Mouse (Mus musculus) hindbrain, embryonic 14.5 days (tissue): ENCODE measurements at regions not wholly inside any gene's neighbourhood (a gene's known extent, or its start where the extent isn't known, plus 50 kb on each side); places are given as distances from the start of the nearest gene placed in this dataset.

ENCODE experiments used
- ATAC-seq: fragments of 200-750 bp; cut with Nextera tagmentation; 2 replicates; pipeline ENCODE4 v1.8.0; 2017; ENCODE audit warnings: moderate number of reproducible peaks, mild to moderate bottlenecking, moderate TSS enrichment, moderate library complexity; ENCODE audit not compliant: low FRiP score
- DNase-seq: peaks from one replicate; pipeline ENCODE4 v3.0.0-alpha.2; 2015; ENCODE audit warnings: low spot score
- H3K27ac ChIP-seq: fragments of 300-500 bp; sonication (generic); 2 replicates; pipeline ENCODE4 v1.5.1; 2014; ENCODE audit warnings: mild to moderate bottlenecking, moderate library complexity
- H3K27me3 ChIP-seq: fragments of 300-500 bp; sonication (generic); 2 replicates; pipeline ENCODE4 v1.6.1; 2014; ENCODE audit warnings: mild to moderate bottlenecking, low read length, mixed read lengths; ENCODE audit not compliant: control insufficient read depth, insufficient read depth
- H3K36me3 ChIP-seq: fragments of 300-500 bp; sonication (generic); replicated peaks from 2 replicates; pipeline ENCODE4 v1.6.1; 2014; ENCODE audit not compliant: control insufficient read depth, insufficient read depth
- H3K4me1 ChIP-seq: fragments of 300-500 bp; sonication (generic); replicated peaks from 2 replicates; pipeline ENCODE4 v1.6.1; 2014; ENCODE audit warnings: antibody characterized with exemption, low read length, mixed read lengths; ENCODE audit not compliant: control insufficient read depth, insufficient read depth
- H3K4me2 ChIP-seq: fragments of 300-500 bp; sonication (generic); replicated peaks from 2 replicates; pipeline ENCODE4 v1.6.1; 2014; ENCODE audit warnings: mild to moderate bottlenecking, moderate library complexity
- H3K4me3 ChIP-seq: fragments of 300-500 bp; sonication (generic); replicated peaks from 2 replicates; pipeline ENCODE4 v1.5.1; 2014; ENCODE audit warnings: mild to moderate bottlenecking, low read length
- H3K9ac ChIP-seq: fragments of 300-500 bp; sonication (generic); 2 replicates; pipeline ENCODE4 v1.6.1; 2014
- H3K9me3 ChIP-seq: fragments of 300-500 bp; sonication (generic); 2 replicates; pipeline ENCODE4 v1.6.1; 2016; ENCODE audit warnings: low read length; ENCODE audit not compliant: control insufficient read depth
- WGBS: fragments of 180-500 bp; shearing (Covaris S2); extraction: QIAGEN DNeasy Blood & Tissue Kit; methylation state at CpG from one replicate; pipeline ENCODE4 v1.1.7; 2014; 5-methylcytosine and 5-hydroxymethylcytosine counted together

- H3K9me3 ChIP-seq: no peaks in the 10 kb centered on the region
- DNase-seq: no peak
- no peak overlapping the region for H3K4me3 ChIP-seq
- H3K9ac ChIP-seq: no peak overlapping the region
- no peak for ATAC-seq
- no peak overlapping the region for H3K27ac ChIP-seq
- H3K27me3 ChIP-seq: no peaks in the 10 kb centered on the region
- no peaks in the 10 kb centered on the region for H3K36me3 ChIP-seq
- H3K4me2 ChIP-seq: no peak overlapping the region
- no peaks in the 10 kb centered on the region for H3K4me1 ChIP-seq
These were observed 258.4 kb upstream of the Impg1 start for GRCm38 (mm10) chr9:80723638-80724037.

GRCm38 (mm10) chr9:80718516-80718915 lies 253.2 kb upstream of the Impg1 start:
- no peak overlapping the region for H3K4me2 ChIP-seq
- H3K27me3 ChIP-seq: no peaks in the 10 kb centered on the region
- no peaks in the 10 kb centered on the region for H3K36me3 ChIP-seq
- no peaks in the 10 kb centered on the region for H3K4me1 ChIP-seq
- DNase-seq: no peak
- no peak for ATAC-seq
- 89% methylated on average over 4 of the region's 4 CpGs for WGBS
- no peak overlapping the region for H3K27ac ChIP-seq
- no peak overlapping the region for H3K9ac ChIP-seq
- no peaks in the 10 kb centered on the region for H3K9me3 ChIP-seq
- no peak overlapping the region for H3K4me3 ChIP-seq

- no peak overlapping the region for H3K9ac ChIP-seq
- no peak for ATAC-seq
These were observed 244.5 kb upstream of the Impg1 start for GRCm38 (mm10) chr9:80709781-80710180.

GRCm38 (mm10) chr9:80705264-80705663 lies 240.0 kb upstream of the Impg1 start:
- WGBS: 81% methylated on average over 2 of the region's 2 CpGs
- H3K4me3 ChIP-seq: no peak overlapping the region
- no peak overlapping the region for H3K4me2 ChIP-seq
- H3K36me3 ChIP-seq: no peaks in the 10 kb centered on the region
- DNase-seq (no peak), ATAC-seq (no peak)
- no peaks in the 10 kb centered on the region for H3K9me3 ChIP-seq
- no peak overlapping the region for H3K27ac ChIP-seq
- H3K4me1 ChIP-seq: no peaks in the 10 kb centered on the region
- no peak overlapping the region for H3K9ac ChIP-seq
- no peaks in the 10 kb centered on the region for H3K27me3 ChIP-seq

More at GRCm38 (mm10) chr9:80709781-80710180, 244.5 kb upstream of the Impg1 start:
- H3K27ac ChIP-seq: no peak overlapping the region
- H3K4me3 ChIP-seq: no peak overlapping the region
- DNase-seq: no peak
- H3K4me1 ChIP-seq: no peaks in the 10 kb centered on the region
- H3K9me3 ChIP-seq: no peaks in the 10 kb centered on the region
- H3K4me2 ChIP-seq: no peak overlapping the region
- H3K36me3 ChIP-seq: no peaks in the 10 kb centered on the region
- H3K27me3 ChIP-seq: no peaks in the 10 kb centered on the region

GRCm38 (mm10) chr9:80697171-80697570 lies 231.9 kb upstream of the Impg1 start:
- no peaks in the 10 kb centered on the region for H3K4me1 ChIP-seq
- no peaks in the 10 kb centered on the region for H3K9me3 ChIP-seq
- H3K4me2 ChIP-seq: no peak overlapping the region
- H3K27me3 ChIP-seq: no peaks in the 10 kb centered on the region
- no peak for DNase-seq
- no peak overlapping the region for H3K4me3 ChIP-seq
- WGBS: 76% methylated on average over 2 of the region's 2 CpGs
- no peak overlapping the region for H3K27ac ChIP-seq
- no peak overlapping the region for H3K9ac ChIP-seq
- no peak for ATAC-seq
- no peaks in the 10 kb centered on the region for H3K36me3 ChIP-seq

GRCm38 (mm10) chr9:80688481-80689086 lies 223.3 kb upstream of the Impg1 start:
- no peaks in the 10 kb centered on the region for H3K4me1 ChIP-seq
- DNase-seq (peak; percentile 41), ATAC-seq (peak; percentile 77; the same call in 1 of the 2 replicates)
- peak overlapping the region; percentile 29; the same call in 1 of the 2 replicates for H3K27ac ChIP-seq
- H3K4me2 ChIP-seq: peak overlapping the region; percentile 18; the same call in 1 of the 2 replicates
- no peak overlapping the region for H3K4me3 ChIP-seq
- H3K36me3 ChIP-seq: no peaks in the 10 kb centered on the region
- H3K9me3 ChIP-seq: no peaks in the 10 kb centered on the region
- WGBS: 49% methylated on average over 9 of the region's 9 CpGs
- H3K9ac ChIP-seq: no peak overlapping the region
- H3K27me3 ChIP-seq: no peaks in the 10 kb centered on the region

- H3K9ac ChIP-seq: no peak overlapping the region
- no peaks in the 10 kb centered on the region for H3K9me3 ChIP-seq
- no peak for DNase-seq
- H3K27ac ChIP-seq: no peak overlapping the region
- no peak overlapping the region for H3K4me2 ChIP-seq
- no peaks in the 10 kb centered on the region for H3K4me1 ChIP-seq
- no peak overlapping the region for H3K4me3 ChIP-seq
- WGBS: 74% methylated on average over 5 of the region's 5 CpGs
- no peaks in the 10 kb centered on the region for H3K27me3 ChIP-seq
- no peak for ATAC-seq
- H3K36me3 ChIP-seq: no peaks in the 10 kb centered on the region
These were observed 217.9 kb upstream of the Impg1 start for GRCm38 (mm10) chr9:80683030-80683692.

- H3K27ac ChIP-seq: no peak overlapping the region
- H3K9me3 ChIP-seq: no peaks in the 10 kb centered on the region
- WGBS: 90% methylated on average over 2 of the region's 2 CpGs
- no peak overlapping the region for H3K4me2 ChIP-seq
- H3K9ac ChIP-seq: no peak overlapping the region
- DNase-seq (no peak), ATAC-seq (no peak)
- no peaks in the 10 kb centered on the region for H3K4me1 ChIP-seq
- no peaks in the 10 kb centered on the region for H3K36me3 ChIP-seq
- no peak overlapping the region for H3K4me3 ChIP-seq
- no peaks in the 10 kb centered on the region for H3K27me3 ChIP-seq
These were observed 216.4 kb upstream of the Impg1 start for GRCm38 (mm10) chr9:80681709-80682108.

GRCm38 (mm10) chr9:80671483-80671882 lies 206.2 kb upstream of the Impg1 start:
- H3K36me3 ChIP-seq: no peaks in the 10 kb centered on the region
- ATAC-seq (no peak), DNase-seq (no peak)
- H3K9ac ChIP-seq: no peak overlapping the region
- no peaks in the 10 kb centered on the region for H3K27me3 ChIP-seq
- no peak overlapping the region for H3K27ac ChIP-seq
- 98% methylated on average over 1 of the region's 1 CpGs for WGBS
- H3K4me1 ChIP-seq: peaks cover 6% of the 10 kb centered on the region; the same call in 1 of the 2 replicates
- H3K4me2 ChIP-seq: no peak overlapping the region
- no peak overlapping the region for H3K4me3 ChIP-seq
- no peaks in the 10 kb centered on the region for H3K9me3 ChIP-seq
